Mouse (Mus musculus) small intestine, adult 2 months (tissue): ENCODE data around the gene Nrip2.

ENCODE experiments used
- CTCF ChIP-seq: fragments of 200-500 bp; IDR thresholded peaks from 2 replicates; pipeline ENCODE4 v1.5.1; 2012; ENCODE audit warnings: low read depth, mild to moderate bottlenecking, control low read depth, inconsistent platforms, low read length, moderate library complexity, mixed read lengths; ENCODE audit not compliant: insufficient replicate concordance, insufficient read length; ENCODE audit errors: extremely low read depth
- POLR2A ChIP-seq: fragments of 200-500 bp; IDR thresholded peaks from 2 replicates; pipeline ENCODE4 v1.6.1; 2012; ENCODE audit warnings: low read depth, mild to moderate bottlenecking, control low read depth, inconsistent platforms, low read length, moderate library complexity

DNA sequence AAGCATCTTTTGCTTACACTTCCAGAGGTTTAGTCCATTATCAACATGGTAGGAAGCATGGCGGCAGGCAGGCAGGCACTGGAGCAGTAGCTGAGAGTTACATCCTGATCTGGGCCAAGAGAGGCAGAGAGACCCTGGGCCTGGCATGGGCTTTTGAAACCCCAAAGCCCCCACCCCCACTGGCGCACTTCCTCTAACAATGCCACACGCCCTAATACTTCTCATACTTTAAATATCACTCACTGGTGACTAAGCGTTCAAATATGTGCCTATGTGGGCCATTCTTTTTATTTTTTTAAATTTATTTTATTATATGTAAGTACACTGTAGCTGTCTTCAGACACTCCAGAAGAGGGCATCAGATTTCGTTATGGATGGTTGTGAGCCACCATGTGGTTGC, 32.6 kb upstream of the Nrip2 start:
- no peak for TF ChIP-seq CTCF
- no peak for TF ChIP-seq POLR2A
